Mouse (Mus musculus): Measurements from ENCODE around the gene Gm47996. TPM values are rescaled to one million over a fixed set of nuclear protein-coding genes. Genes with fewer than 3 reads are reported as not detected.
"Not testable (repeated sequence)": the region's sequence is repeated elsewhere in the genome, so short reads cannot be mapped to it uniquely, and the experiment has no call there.

Gm47996 gene
- polyA plus RNA-seq, 1 experiment from 2014 or later, result not detected

GRCm38 (mm10) chr1:151188469-151188868, 21.5 kb upstream of the Gm47996 start:
- WGBS, result 89% methylated on average over 4 of the region's 4 CpGs

GRCm38 (mm10) chr1:151192075-151192474, 17.9 kb upstream of the Gm47996 start, which contains the start of gene Gm8947:
TSS of gene Gm8947 (plus strand) at chr1:151192376.
- DNase-seq (ENCODE audit: low spot score); H3K27ac ChIP-seq (ENCODE audit: low read length); H3K4me3 ChIP-seq (ENCODE audit: low read depth, low read length); H3K9ac ChIP-seq (replicated peaks; ENCODE audit: low read depth); H3K4me1 ChIP-seq (ENCODE audit: insufficient read depth, low read depth, low read length); H3K27me3 ChIP-seq (replicated peaks; ENCODE audit: insufficient read depth, low read length); H3K9me3 ChIP-seq (ENCODE audit: low read length); H3K36me3 ChIP-seq (ENCODE audit: insufficient read depth, low read length); ATAC-seq; H3K4me2 ChIP-seq (replicated peaks; ENCODE audit: low read depth, low read length): not testable (repeated sequence)
- WGBS, result no CpG with 5 or more reads among the region's 7 CpGs

More at GRCm38 (mm10) chr1:151188469-151188868, 21.5 kb upstream of the Gm47996 start:
- ATAC-seq (no peak), DNase-seq (ENCODE audit: low spot score) (no peak)
- no peak overlapping the region for H3K4me2 ChIP-seq (replicated peaks; ENCODE audit: low read depth, low read length)
- no peaks in the 10 kb centered on the region for H3K4me1 ChIP-seq (ENCODE audit: insufficient read depth, low read depth, low read length)
- no peaks in the 10 kb centered on the region for H3K36me3 ChIP-seq (ENCODE audit: insufficient read depth, low read length)
- no peak overlapping the region for H3K9ac ChIP-seq (replicated peaks; ENCODE audit: low read depth)
- no peak overlapping the region for H3K27ac ChIP-seq (ENCODE audit: low read length)
- H3K4me3 ChIP-seq (ENCODE audit: low read depth, low read length), result no peak overlapping the region
- no peak for TF ChIP-seq CTCF (IDR thresholded peaks at IDR 0.05)
- no peak for TF ChIP-seq EP300 (IDR thresholded peaks at IDR 0.05)
- no peaks in the 10 kb centered on the region for H3K9me3 ChIP-seq (ENCODE audit: low read length)
- H3K27me3 ChIP-seq (replicated peaks; ENCODE audit: insufficient read depth, low read length), result no peaks in the 10 kb centered on the region

- not testable (repeated sequence) for H3K27me3 ChIP-seq (replicated peaks; ENCODE audit: insufficient read depth, low read length); H3K36me3 ChIP-seq (ENCODE audit: insufficient read depth, low read length); H3K4me1 ChIP-seq (ENCODE audit: insufficient read depth, low read depth, low read length); H3K4me2 ChIP-seq (replicated peaks; ENCODE audit: low read depth, low read length); DNase-seq (ENCODE audit: low spot score); ATAC-seq; H3K9ac ChIP-seq (replicated peaks; ENCODE audit: low read depth); H3K9me3 ChIP-seq (ENCODE audit: low read length); H3K4me3 ChIP-seq (ENCODE audit: low read depth, low read length); H3K27ac ChIP-seq (ENCODE audit: low read length)
- 88% methylated on average over 12 of the region's 15 CpGs for WGBS
These were observed 17.2 kb upstream of the Gm47996 start for GRCm38 (mm10) chr1:151192739-151193138.

- H3K4me3 ChIP-seq (ENCODE audit: low read depth, low read length); H3K4me1 ChIP-seq (ENCODE audit: insufficient read depth, low read depth, low read length); H3K27ac ChIP-seq (ENCODE audit: low read length); H3K4me2 ChIP-seq (replicated peaks; ENCODE audit: low read depth, low read length); H3K27me3 ChIP-seq (replicated peaks; ENCODE audit: insufficient read depth, low read length); ATAC-seq; H3K9ac ChIP-seq (replicated peaks; ENCODE audit: low read depth); H3K36me3 ChIP-seq (ENCODE audit: insufficient read depth, low read length); DNase-seq (ENCODE audit: low spot score); H3K9me3 ChIP-seq (ENCODE audit: low read length): not testable (repeated sequence)
- WGBS, result 70% methylated on average over 4 of the region's 4 CpGs
These were observed 13.9 kb upstream of the Gm47996 start for GRCm38 (mm10) chr1:151195986-151196385.

GRCm38 (mm10) chr1:151196690-151197089, 13.2 kb upstream of the Gm47996 start:
- not testable (repeated sequence) for H3K27ac ChIP-seq (ENCODE audit: low read length); H3K27me3 ChIP-seq (replicated peaks; ENCODE audit: insufficient read depth, low read length); H3K4me2 ChIP-seq (replicated peaks; ENCODE audit: low read depth, low read length); ATAC-seq; DNase-seq (ENCODE audit: low spot score); H3K9ac ChIP-seq (replicated peaks; ENCODE audit: low read depth); H3K9me3 ChIP-seq (ENCODE audit: low read length); H3K4me3 ChIP-seq (ENCODE audit: low read depth, low read length); H3K4me1 ChIP-seq (ENCODE audit: insufficient read depth, low read depth, low read length); H3K36me3 ChIP-seq (ENCODE audit: insufficient read depth, low read length)
- WGBS, result 80% methylated on average over 3 of the region's 3 CpGs

- H3K4me2 ChIP-seq (replicated peaks; ENCODE audit: low read depth, low read length); H3K27ac ChIP-seq (ENCODE audit: low read length); H3K4me3 ChIP-seq (ENCODE audit: low read depth, low read length); ATAC-seq; DNase-seq (ENCODE audit: low spot score); H3K36me3 ChIP-seq (ENCODE audit: insufficient read depth, low read length); H3K4me1 ChIP-seq (ENCODE audit: insufficient read depth, low read depth, low read length); H3K9ac ChIP-seq (replicated peaks; ENCODE audit: low read depth); H3K27me3 ChIP-seq (replicated peaks; ENCODE audit: insufficient read depth, low read length); H3K9me3 ChIP-seq (ENCODE audit: low read length): not testable (repeated sequence)
- WGBS, result 92% methylated on average over 2 of the region's 4 CpGs
These were observed 11.8 kb upstream of the Gm47996 start, which contains the start of gene Gm47995 for GRCm38 (mm10) chr1:151198120-151198519. TSS of gene Gm47995 (plus strand) at chr1:151198448.

- not testable (repeated sequence) for H3K36me3 ChIP-seq (ENCODE audit: insufficient read depth, low read length); DNase-seq (ENCODE audit: low spot score); H3K9ac ChIP-seq (replicated peaks; ENCODE audit: low read depth); H3K4me3 ChIP-seq (ENCODE audit: low read depth, low read length); H3K4me2 ChIP-seq (replicated peaks; ENCODE audit: low read depth, low read length); H3K27me3 ChIP-seq (replicated peaks; ENCODE audit: insufficient read depth, low read length); ATAC-seq; H3K9me3 ChIP-seq (ENCODE audit: low read length); H3K27ac ChIP-seq (ENCODE audit: low read length); H3K4me1 ChIP-seq (ENCODE audit: insufficient read depth, low read depth, low read length)
These were observed 9.3 kb upstream of the Gm47996 start for GRCm38 (mm10) chr1:151200620-151201019.

GRCm38 (mm10) chr1:151202771-151203170, 7.2 kb upstream of the Gm47996 start:
- not testable (repeated sequence) for H3K9me3 ChIP-seq (ENCODE audit: low read length); ATAC-seq; H3K4me3 ChIP-seq (ENCODE audit: low read depth, low read length); H3K4me2 ChIP-seq (replicated peaks; ENCODE audit: low read depth, low read length); DNase-seq (ENCODE audit: low spot score); H3K36me3 ChIP-seq (ENCODE audit: insufficient read depth, low read length); H3K9ac ChIP-seq (replicated peaks; ENCODE audit: low read depth); H3K4me1 ChIP-seq (ENCODE audit: insufficient read depth, low read depth, low read length); H3K27me3 ChIP-seq (replicated peaks; ENCODE audit: insufficient read depth, low read length); H3K27ac ChIP-seq (ENCODE audit: low read length)
- 65% methylated on average over 3 of the region's 5 CpGs for WGBS

GRCm38 (mm10) chr1:151203818-151204217, 6.1 kb upstream of the Gm47996 start, which contains the start of gene 3110040M04Rik:
TSS of gene 3110040M04Rik (plus strand) at chr1:151204121.
- H3K9ac ChIP-seq (replicated peaks; ENCODE audit: low read depth); H3K36me3 ChIP-seq (ENCODE audit: insufficient read depth, low read length); DNase-seq (ENCODE audit: low spot score); H3K4me3 ChIP-seq (ENCODE audit: low read depth, low read length); H3K4me2 ChIP-seq (replicated peaks; ENCODE audit: low read depth, low read length); H3K9me3 ChIP-seq (ENCODE audit: low read length); H3K27ac ChIP-seq (ENCODE audit: low read length); H3K27me3 ChIP-seq (replicated peaks; ENCODE audit: insufficient read depth, low read length); ATAC-seq; H3K4me1 ChIP-seq (ENCODE audit: insufficient read depth, low read depth, low read length): not testable (repeated sequence)
- no CpG with 5 or more reads among the region's 6 CpGs for WGBS

GRCm38 (mm10) chr1:151208493-151208892, 1.4 kb upstream of the Gm47996 start:
- H3K4me1 ChIP-seq (ENCODE audit: insufficient read depth, low read depth, low read length); H3K9ac ChIP-seq (replicated peaks; ENCODE audit: low read depth); H3K27ac ChIP-seq (ENCODE audit: low read length); H3K9me3 ChIP-seq (ENCODE audit: low read length); H3K36me3 ChIP-seq (ENCODE audit: insufficient read depth, low read length); H3K4me2 ChIP-seq (replicated peaks; ENCODE audit: low read depth, low read length); H3K4me3 ChIP-seq (ENCODE audit: low read depth, low read length); H3K27me3 ChIP-seq (replicated peaks; ENCODE audit: insufficient read depth, low read length); ATAC-seq; DNase-seq (ENCODE audit: low spot score): not testable (repeated sequence)
- WGBS, result 56% methylated on average over 3 of the region's 5 CpGs

All from lung, postnatal 0 days (tissue).